Mouse (Mus musculus): Measurements from ENCODE around the gene Tpp2. TPM values are rescaled to one million over a fixed set of nuclear protein-coding genes. Genes with fewer than 3 reads are reported as not detected.
"Not testable (repeated sequence)": the region's sequence is repeated elsewhere in the genome, so short reads cannot be mapped to it uniquely, and the experiment has no call there.

Gene Tpp2
- polyA plus RNA-seq, 1 experiment from 2014 or later = 50.6 TPM

DNA sequence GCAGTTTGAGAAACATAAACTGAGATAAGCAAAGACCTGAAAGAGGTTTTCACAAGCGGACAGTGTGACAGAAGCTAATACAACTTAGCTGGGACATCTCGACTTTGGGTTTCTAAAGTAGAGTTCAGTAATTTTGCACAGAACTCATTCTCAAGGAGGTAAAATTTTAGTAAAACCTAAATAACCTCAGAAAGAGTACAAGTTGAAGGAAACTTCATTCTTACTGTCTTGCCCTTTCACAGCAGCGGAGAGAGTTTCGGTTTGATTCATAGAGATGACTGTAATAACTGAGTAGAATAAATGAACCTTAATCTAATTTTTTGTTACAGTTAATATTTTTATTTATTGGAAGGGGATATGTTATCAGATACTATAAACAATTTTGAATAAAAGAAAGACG is 99.5 kb downstream of the Tpp2 start:
- DNase-seq (ENCODE audit: low spot score) (no peak), ATAC-seq (ENCODE audit: low read depth) (no peak)
- Histone ChIP-seq H3K9ac (ENCODE audit: low read depth, low read length) (no peak overlapping the region), H3K36me3 (ENCODE audit: control insufficient read depth, insufficient read depth, low read length) (no peaks in the 10 kb centered on the region), H3K4me1 (ENCODE audit: control insufficient read depth, insufficient read depth, low read length) (no peaks in the 10 kb centered on the region), H3K9me3 (ENCODE audit: control insufficient read depth, low read length) (no peaks in the 10 kb centered on the region), H3K27ac (replicated peaks; ENCODE audit: low read depth, low read length) (no peak overlapping the region), H3K4me2 (ENCODE audit: low read depth, low read length) (no peak overlapping the region), H3K27me3 (replicated peaks; ENCODE audit: control insufficient read depth, insufficient read depth, low read length) (no peaks in the 10 kb centered on the region), H3K4me3 (ENCODE audit: low read depth, low read length) (no peak overlapping the region)
- WGBS = 87% methylated on average over 5 of the region's 5 CpGs

DNA sequence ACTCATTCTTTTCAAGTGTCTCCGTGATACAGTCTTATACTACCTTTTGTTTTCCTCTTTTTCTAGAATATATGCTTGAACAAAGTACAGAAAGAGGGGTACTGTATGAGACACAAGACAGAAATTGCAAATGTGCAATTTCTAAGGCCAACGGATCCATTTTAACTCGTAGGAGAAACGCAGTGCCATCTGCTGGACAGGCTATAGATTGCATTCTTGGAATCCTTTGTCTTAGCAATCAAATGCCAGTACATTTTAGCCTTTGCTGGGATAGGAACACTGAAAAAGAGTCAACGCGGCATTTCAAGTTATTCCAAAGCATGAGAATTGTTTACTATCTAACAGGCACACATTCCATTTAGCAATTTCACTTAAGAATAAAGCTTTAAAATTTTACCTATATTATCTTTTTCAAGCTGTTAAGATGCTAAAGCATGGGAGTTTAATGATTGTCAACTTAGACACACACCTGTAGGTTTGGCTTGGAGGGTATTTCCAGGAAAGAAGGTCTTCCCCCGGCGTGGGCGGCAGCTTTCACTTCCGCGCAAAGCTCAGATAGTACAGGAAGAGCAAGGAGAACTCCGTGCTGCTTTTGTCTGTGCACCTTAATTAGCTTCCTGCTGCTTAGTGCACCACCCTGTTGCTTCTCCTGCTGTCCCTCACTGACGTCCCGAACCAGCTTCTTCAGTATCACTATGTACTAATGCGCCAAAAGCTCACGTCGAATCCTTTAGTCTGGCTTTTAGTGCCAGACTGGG is 108.5 kb downstream of the Tpp2 start:
- Histone ChIP-seq H3K36me3 (ENCODE audit: control insufficient read depth, insufficient read depth, low read length) (no peaks in the 10 kb centered on the region), H3K9me3 (ENCODE audit: control insufficient read depth, low read length) (no peaks in the 10 kb centered on the region), H3K4me3 (ENCODE audit: low read depth, low read length) (peak overlapping the region; percentile 46), H3K27ac (replicated peaks; ENCODE audit: low read depth, low read length) (no peak overlapping the region), H3K27me3 (replicated peaks; ENCODE audit: control insufficient read depth, insufficient read depth, low read length) (no peaks in the 10 kb centered on the region), H3K9ac (ENCODE audit: low read depth, low read length) (peak overlapping the region; percentile 59), H3K4me2 (ENCODE audit: low read depth, low read length) (peak overlapping the region; percentile 65), H3K4me1 (ENCODE audit: control insufficient read depth, insufficient read depth, low read length) (no peaks in the 10 kb centered on the region)
- peak; percentile 72 for ATAC-seq (ENCODE audit: low read depth)
- WGBS = 1% methylated on average over 17 of the region's 17 CpGs
- peak; percentile 89 for DNase-seq (ENCODE audit: low spot score)

- peak overlapping the region; percentile 59 for H3K9ac ChIP-seq (ENCODE audit: low read depth, low read length)
- no peak overlapping the region for H3K27ac ChIP-seq (replicated peaks; ENCODE audit: low read depth, low read length)
- no peak for DNase-seq (ENCODE audit: low spot score)
- no peaks in the 10 kb centered on the region for H3K9me3 ChIP-seq (ENCODE audit: control insufficient read depth, low read length)
- H3K4me2 ChIP-seq (ENCODE audit: low read depth, low read length) = peak overlapping the region; percentile 65
- H3K36me3 ChIP-seq (ENCODE audit: control insufficient read depth, insufficient read depth, low read length) = no peaks in the 10 kb centered on the region
- 6% methylated on average over 6 of the region's 6 CpGs for WGBS
- H3K4me1 ChIP-seq (ENCODE audit: control insufficient read depth, insufficient read depth, low read length) = no peaks in the 10 kb centered on the region
- H3K27me3 ChIP-seq (replicated peaks; ENCODE audit: control insufficient read depth, insufficient read depth, low read length) = no peaks in the 10 kb centered on the region
- ATAC-seq (ENCODE audit: low read depth) = peak; percentile 66
- peak overlapping the region; percentile 46 for H3K4me3 ChIP-seq (ENCODE audit: low read depth, low read length)
These were observed 109.1 kb downstream of the Tpp2 start for GRCm38 (mm10) chr1:44042555-44042915.

- H3K36me3 ChIP-seq (ENCODE audit: control insufficient read depth, insufficient read depth, low read length); H3K4me1 ChIP-seq (ENCODE audit: control insufficient read depth, insufficient read depth, low read length); ATAC-seq (ENCODE audit: low read depth); H3K9me3 ChIP-seq (ENCODE audit: control insufficient read depth, low read length); H3K4me3 ChIP-seq (ENCODE audit: low read depth, low read length); H3K27ac ChIP-seq (replicated peaks; ENCODE audit: low read depth, low read length); H3K9ac ChIP-seq (ENCODE audit: low read depth, low read length); H3K27me3 ChIP-seq (replicated peaks; ENCODE audit: control insufficient read depth, insufficient read depth, low read length); DNase-seq (ENCODE audit: low spot score); H3K4me2 ChIP-seq (ENCODE audit: low read depth, low read length): not testable (repeated sequence)
- 87% methylated on average over 5 of the region's 5 CpGs for WGBS
These were observed 112.2 kb downstream of the Tpp2 start for GRCm38 (mm10) chr1:44045689-44046088.

DNA sequence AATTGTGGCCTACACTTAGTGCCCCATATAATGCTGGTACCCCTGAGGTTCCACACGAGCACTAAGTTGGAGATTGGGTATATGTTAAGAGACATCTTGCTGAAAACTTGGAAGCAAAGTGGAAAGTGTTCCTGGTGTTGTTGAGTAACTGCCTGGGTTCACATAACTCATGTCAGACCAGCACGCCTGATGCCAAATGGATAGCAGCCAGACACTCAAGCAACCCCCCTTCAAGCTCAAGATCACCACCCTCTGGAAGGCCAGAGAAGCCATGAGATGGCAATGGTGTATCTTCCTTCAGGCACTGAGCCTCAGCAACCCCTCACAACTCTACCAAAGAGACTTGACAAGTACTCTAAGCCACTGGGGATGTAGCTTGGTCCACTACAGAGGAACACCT is 113.1 kb downstream of the Tpp2 start:
- WGBS = 70% methylated on average over 2 of the region's 2 CpGs
- no peak for ATAC-seq (ENCODE audit: low read depth)
- no peaks in the 10 kb centered on the region for H3K4me1 ChIP-seq (ENCODE audit: control insufficient read depth, insufficient read depth, low read length)
- no peaks in the 10 kb centered on the region for H3K9me3 ChIP-seq (ENCODE audit: control insufficient read depth, low read length)
- no peak overlapping the region for H3K27ac ChIP-seq (replicated peaks; ENCODE audit: low read depth, low read length)
- no peak overlapping the region for H3K9ac ChIP-seq (ENCODE audit: low read depth, low read length)
- no peak for DNase-seq (ENCODE audit: low spot score)
- no peaks in the 10 kb centered on the region for H3K36me3 ChIP-seq (ENCODE audit: control insufficient read depth, insufficient read depth, low read length)
- no peaks in the 10 kb centered on the region for H3K27me3 ChIP-seq (replicated peaks; ENCODE audit: control insufficient read depth, insufficient read depth, low read length)
- H3K4me3 ChIP-seq (ENCODE audit: low read depth, low read length) = no peak overlapping the region
- H3K4me2 ChIP-seq (ENCODE audit: low read depth, low read length) = no peak overlapping the region

Small RNA genes within 50 kb of the gene (microRNA-seq; reads per million reads assigned to microRNA genes)
- gene Gm24180 (ENCODE audit: borderline number of aligned reads) = not detected

Other genes with a start within 250 kb of the Tpp2 start
- gene 1500015O10Rik, start 203.0 kb upstream of the Tpp2 start, polyA plus RNA-seq (2014; fragmentation: Nextera tagmentation; extraction: Ambion mirVana) = 93.9 and 107 TPM in 2 replicates
- 32.7 and 33.6 TPM in 2 replicates for gene Uxs1, start 105.8 kb upstream of the Tpp2 start, polyA plus RNA-seq (2014; fragmentation: Nextera tagmentation; extraction: Ambion mirVana)
- 1.2 and 2.4 TPM in 2 replicates for gene Mettl21c, start 86.4 kb downstream of the Tpp2 start, polyA plus RNA-seq (2014; fragmentation: Nextera tagmentation; extraction: Ambion mirVana)
- gene Gm8251, start 128.3 kb downstream of the Tpp2 start, polyA plus RNA-seq (2014; fragmentation: Nextera tagmentation; extraction: Ambion mirVana) = 0.03 and 0.11 TPM in 2 replicates
- gene Tex30, start 168.8 kb downstream of the Tpp2 start, polyA plus RNA-seq (2014; fragmentation: Nextera tagmentation; extraction: Ambion mirVana) = 61.2 and 66.0 TPM in 2 replicates
- 63.6 and 72.6 TPM in 2 replicates for gene Kdelc1, start 185.2 kb downstream of the Tpp2 start, polyA plus RNA-seq (2014; fragmentation: Nextera tagmentation; extraction: Ambion mirVana)
- gene Bivm, start 185.3 kb downstream of the Tpp2 start, polyA plus RNA-seq (2014; fragmentation: Nextera tagmentation; extraction: Ambion mirVana) = 19.6 and 20.9 TPM in 2 replicates
- gene Ercc5, start 214.1 kb downstream of the Tpp2 start, polyA plus RNA-seq (2014; fragmentation: Nextera tagmentation; extraction: Ambion mirVana) = 22.1 and 22.4 TPM in 2 replicates

All from embryonic facial prominence, embryonic 14.5 days (tissue).